Mouse (Mus musculus): Measurements from ENCODE around the gene Prss29. TPM values are rescaled to one million over a fixed set of nuclear protein-coding genes. Genes with fewer than 3 reads are reported as not detected.

The Prss29 gene
- polyA plus RNA-seq (2014; fragmentation: Illumina TruSeq; extraction: RNeasy Lipid Tissue Mini Kit (QIAGEN cat#74804); ENCODE audit: low read depth, low replicate concordance): not detected

DNA sequence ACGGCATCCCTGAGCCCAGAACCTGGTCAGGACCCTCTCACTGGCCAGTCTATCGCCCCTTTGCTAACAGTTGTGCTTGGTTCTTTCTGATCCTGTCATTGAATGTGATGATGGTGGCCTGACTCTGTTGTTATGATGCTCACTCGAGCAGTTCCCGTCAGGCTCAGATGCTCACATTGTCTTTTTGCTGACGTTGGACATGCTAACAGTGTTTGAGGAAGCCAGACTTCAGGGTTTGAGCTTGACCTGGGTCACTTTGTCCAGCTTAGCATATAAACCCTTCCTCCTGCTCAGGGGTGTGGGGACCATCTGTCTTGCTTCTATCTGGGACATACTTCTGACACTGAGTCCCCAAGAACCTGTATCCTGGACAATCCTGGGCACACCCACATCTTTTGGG, at the start of gene Prss29:
Gene Prss29 (plus strand): TSS at position 301 of the 400 bp plus-strand sequence.

DNA sequence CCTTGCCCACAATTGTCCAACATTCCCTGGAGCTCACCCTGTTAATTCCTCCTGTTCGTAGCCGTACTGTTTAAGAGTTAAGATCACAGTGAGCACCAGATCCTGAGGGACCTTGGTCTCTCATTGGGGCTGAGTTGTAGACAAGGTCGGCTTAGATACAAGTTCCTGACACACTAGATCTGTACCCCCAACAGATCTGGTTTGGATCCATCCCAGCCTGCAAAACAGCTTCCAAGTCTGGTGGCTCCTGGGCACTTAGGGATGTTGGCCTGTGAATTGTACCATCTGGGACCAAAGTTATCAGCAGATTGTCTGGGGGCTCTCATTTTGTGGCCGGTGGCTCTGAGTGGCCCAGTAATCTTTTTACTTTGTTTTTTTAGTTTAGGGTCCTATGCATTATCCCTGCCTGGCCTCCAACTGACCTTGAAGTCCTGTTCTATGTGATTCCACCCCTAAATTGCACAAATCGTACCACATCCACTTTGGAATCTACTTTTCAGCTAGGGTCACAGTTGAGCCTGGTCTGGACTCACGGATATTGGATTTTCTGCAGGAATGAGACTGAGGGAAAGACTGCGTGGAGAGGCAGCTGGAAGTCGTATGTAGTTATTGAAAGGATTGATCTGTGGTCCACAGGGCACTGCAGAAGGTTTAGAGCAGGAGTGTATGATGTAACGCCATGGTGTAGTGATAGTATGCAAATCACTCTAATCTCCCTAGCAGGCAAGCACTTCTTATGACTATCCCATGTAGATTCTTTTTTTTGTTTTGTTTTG, 43.7 kb upstream of the Prss29 start, which contains the start of gene Ube2i:
Gene Ube2i (minus strand): TSS at position 52 of the 776 bp plus-strand sequence.

GRCm38 (mm10) chr17:25298094-25298493, 20.4 kb upstream of the Prss29 start, which contains the start of gene Prss34:
Prss34 (plus strand) TSS chr17:25298394.

DNA sequence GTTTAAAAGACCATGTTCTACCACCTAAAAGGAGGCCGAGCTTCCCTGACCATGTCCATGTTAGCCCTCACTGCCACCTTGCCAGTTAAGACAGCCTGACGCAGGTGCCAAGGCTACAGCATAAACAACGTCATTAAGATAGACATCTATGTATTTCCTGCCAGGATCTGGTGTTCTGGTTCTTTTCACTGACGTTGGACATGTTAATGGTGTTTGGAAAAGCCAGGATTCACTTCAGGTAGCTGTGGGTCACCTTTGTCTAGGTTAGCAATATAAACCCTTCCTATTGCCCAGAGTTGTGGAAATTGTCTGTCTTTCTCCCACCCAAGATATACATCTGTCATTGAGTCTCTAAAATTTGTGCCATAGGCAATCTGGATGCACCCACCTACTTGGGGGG, 10.1 kb upstream of the Prss29 start, which contains the start of gene Prss28:
Gene Prss28 (plus strand): TSS at position 301 of the 400 bp plus-strand sequence.

GRCm38 (mm10) chr17:25345462-25345861, 27.0 kb downstream of the Prss29 start, which contains the start of gene Tpsab1:
Tpsab1 (minus strand) TSS chr17:25345562.

GRCm38 (mm10) chr17:25366005-25366404, 47.6 kb downstream of the Prss29 start, which contains the start of gene Tpsb2:
Tpsb2 (plus strand) TSS chr17:25366305.

DNA sequence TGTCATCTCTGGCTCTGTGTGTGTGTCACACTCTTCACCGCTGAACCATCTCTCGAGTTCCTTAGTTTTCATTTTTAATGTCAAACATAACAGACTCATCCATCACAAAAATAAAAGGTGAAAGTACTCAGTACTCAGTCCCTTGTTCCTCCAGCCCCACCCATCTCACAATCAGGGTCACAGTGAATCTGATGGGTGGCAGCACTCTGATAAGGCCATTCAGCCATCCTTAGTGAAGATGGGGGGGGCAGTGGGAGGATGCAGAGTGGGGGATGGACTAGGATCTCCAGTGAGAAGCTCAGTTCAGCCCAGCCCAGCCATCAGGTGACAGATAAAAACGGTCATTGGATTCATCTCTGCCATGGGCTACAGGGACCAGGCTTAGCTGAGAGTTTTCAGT, 50.5 kb downstream of the Prss29 start, which contains the start of gene Tpsg1:
Gene Tpsg1 (plus strand): TSS at position 301 of the 400 bp plus-strand sequence.

Other genes starting within 250 kb of the Prss29 start
- 21.5 TPM for gene Tmem204, start 235.1 kb upstream of the Prss29 start, polyA plus RNA-seq (2014; fragmentation: Illumina TruSeq; extraction: RNeasy Lipid Tissue Mini Kit (QIAGEN cat#74804); ENCODE audit: low read depth, low replicate concordance)
- 26.1 TPM for gene Telo2, start 202.7 kb upstream of the Prss29 start, polyA plus RNA-seq (2014; fragmentation: Illumina TruSeq; extraction: RNeasy Lipid Tissue Mini Kit (QIAGEN cat#74804); ENCODE audit: low read depth, low replicate concordance)
- not detected for gene Ptx4, start 197.9 kb upstream of the Prss29 start, polyA plus RNA-seq (2014; fragmentation: Illumina TruSeq; extraction: RNeasy Lipid Tissue Mini Kit (QIAGEN cat#74804); ENCODE audit: low read depth, low replicate concordance)
- 66.5 TPM for gene Clcn7, start 185.3 kb upstream of the Prss29 start, polyA plus RNA-seq (2014; fragmentation: Illumina TruSeq; extraction: RNeasy Lipid Tissue Mini Kit (QIAGEN cat#74804); ENCODE audit: low read depth, low replicate concordance)
- gene Ccdc154, start 156.2 kb upstream of the Prss29 start, polyA plus RNA-seq (2014; fragmentation: Illumina TruSeq; extraction: RNeasy Lipid Tissue Mini Kit (QIAGEN cat#74804); ENCODE audit: low read depth, low replicate concordance): 0.20 TPM
- 1.1 TPM for gene Gm38655, start 143.2 kb upstream of the Prss29 start, polyA plus RNA-seq (2014; fragmentation: Illumina TruSeq; extraction: RNeasy Lipid Tissue Mini Kit (QIAGEN cat#74804); ENCODE audit: low read depth, low replicate concordance)
- gene BC003965, start 134.1 kb upstream of the Prss29 start, polyA plus RNA-seq (2014; fragmentation: Illumina TruSeq; extraction: RNeasy Lipid Tissue Mini Kit (QIAGEN cat#74804); ENCODE audit: low read depth, low replicate concordance): 12.7 TPM
- 13.4 TPM for gene Unkl, start 130.3 kb upstream of the Prss29 start, polyA plus RNA-seq (2014; fragmentation: Illumina TruSeq; extraction: RNeasy Lipid Tissue Mini Kit (QIAGEN cat#74804); ENCODE audit: low read depth, low replicate concordance)
- 42.7 TPM for gene Gnptg, start 78.5 kb upstream of the Prss29 start, polyA plus RNA-seq (2014; fragmentation: Illumina TruSeq; extraction: RNeasy Lipid Tissue Mini Kit (QIAGEN cat#74804); ENCODE audit: low read depth, low replicate concordance)
- gene Tsr3, start 78.5 kb upstream of the Prss29 start, polyA plus RNA-seq (2014; fragmentation: Illumina TruSeq; extraction: RNeasy Lipid Tissue Mini Kit (QIAGEN cat#74804); ENCODE audit: low read depth, low replicate concordance): 19.2 TPM
- gene Baiap3, start 62.3 kb upstream of the Prss29 start, polyA plus RNA-seq (2014; fragmentation: Illumina TruSeq; extraction: RNeasy Lipid Tissue Mini Kit (QIAGEN cat#74804); ENCODE audit: low read depth, low replicate concordance): 3.1 TPM
- 213 TPM for gene Ube2i, start 44.0 kb upstream of the Prss29 start, polyA plus RNA-seq (2014; fragmentation: Illumina TruSeq; extraction: RNeasy Lipid Tissue Mini Kit (QIAGEN cat#74804); ENCODE audit: low read depth, low replicate concordance)
- gene Prss34, start 20.3 kb upstream of the Prss29 start, polyA plus RNA-seq (2014; fragmentation: Illumina TruSeq; extraction: RNeasy Lipid Tissue Mini Kit (QIAGEN cat#74804); ENCODE audit: low read depth, low replicate concordance): 0.43 TPM
- gene Prss28, start 10.0 kb upstream of the Prss29 start, polyA plus RNA-seq (2014; fragmentation: Illumina TruSeq; extraction: RNeasy Lipid Tissue Mini Kit (QIAGEN cat#74804); ENCODE audit: low read depth, low replicate concordance): not detected
- 0.97 TPM for gene Tpsab1, start 26.9 kb downstream of the Prss29 start, polyA plus RNA-seq (2014; fragmentation: Illumina TruSeq; extraction: RNeasy Lipid Tissue Mini Kit (QIAGEN cat#74804); ENCODE audit: low read depth, low replicate concordance)
- 9.6 TPM for gene Tpsb2, start 47.7 kb downstream of the Prss29 start, polyA plus RNA-seq (2014; fragmentation: Illumina TruSeq; extraction: RNeasy Lipid Tissue Mini Kit (QIAGEN cat#74804); ENCODE audit: low read depth, low replicate concordance)
- not detected for gene Tpsg1, start 50.6 kb downstream of the Prss29 start, polyA plus RNA-seq (2014; fragmentation: Illumina TruSeq; extraction: RNeasy Lipid Tissue Mini Kit (QIAGEN cat#74804); ENCODE audit: low read depth, low replicate concordance)
- 15.1 TPM for gene Cacna1h, start 115.1 kb downstream of the Prss29 start, polyA plus RNA-seq (2014; fragmentation: Illumina TruSeq; extraction: RNeasy Lipid Tissue Mini Kit (QIAGEN cat#74804); ENCODE audit: low read depth, low replicate concordance)
- gene Tekt4, start 136.0 kb downstream of the Prss29 start, polyA plus RNA-seq (2014; fragmentation: Illumina TruSeq; extraction: RNeasy Lipid Tissue Mini Kit (QIAGEN cat#74804); ENCODE audit: low read depth, low replicate concordance): 5.9 TPM
- gene Sstr5, start 178.6 kb downstream of the Prss29 start, polyA plus RNA-seq (2014; fragmentation: Illumina TruSeq; extraction: RNeasy Lipid Tissue Mini Kit (QIAGEN cat#74804); ENCODE audit: low read depth, low replicate concordance): not detected

Measured in adipose tissue, adult 10 weeks (tissue).